Mouse (Mus musculus): ENCODE data around the gene Pappa.
A peak's percentile ranks its signal among the peaks of the same experiment; 100 is the strongest.

The Pappa gene

DNA sequence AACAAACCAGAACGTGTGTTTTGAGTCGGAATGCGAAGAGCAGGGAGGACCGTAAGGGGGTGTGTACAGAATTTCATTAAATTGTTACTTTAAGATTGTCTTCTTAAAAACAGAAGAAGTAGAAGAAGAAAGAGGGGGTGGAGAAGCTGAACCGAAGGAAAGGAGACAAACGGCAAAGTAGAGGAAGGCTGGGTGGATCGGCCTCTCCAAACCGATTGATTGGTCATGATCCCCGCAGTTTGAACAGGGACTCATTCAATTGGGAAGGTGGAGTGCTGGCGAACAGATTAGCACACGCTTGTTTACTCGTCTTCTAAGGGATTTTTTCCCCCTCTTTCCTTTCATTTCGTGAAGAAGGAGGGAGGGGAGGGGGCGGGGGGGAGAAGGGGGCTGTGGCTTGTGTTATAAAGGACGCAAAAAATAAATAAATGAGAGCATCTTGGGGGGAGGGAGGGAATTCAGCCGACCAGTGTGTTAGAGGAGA is at the start of gene Pappa:
Gene Pappa, plus strand, starts transcription at position 434 of the 484 bp plus-strand sequence.
- no peak for DNase-seq (ENCODE audit: low spot score in 2 of 2)

DNA sequence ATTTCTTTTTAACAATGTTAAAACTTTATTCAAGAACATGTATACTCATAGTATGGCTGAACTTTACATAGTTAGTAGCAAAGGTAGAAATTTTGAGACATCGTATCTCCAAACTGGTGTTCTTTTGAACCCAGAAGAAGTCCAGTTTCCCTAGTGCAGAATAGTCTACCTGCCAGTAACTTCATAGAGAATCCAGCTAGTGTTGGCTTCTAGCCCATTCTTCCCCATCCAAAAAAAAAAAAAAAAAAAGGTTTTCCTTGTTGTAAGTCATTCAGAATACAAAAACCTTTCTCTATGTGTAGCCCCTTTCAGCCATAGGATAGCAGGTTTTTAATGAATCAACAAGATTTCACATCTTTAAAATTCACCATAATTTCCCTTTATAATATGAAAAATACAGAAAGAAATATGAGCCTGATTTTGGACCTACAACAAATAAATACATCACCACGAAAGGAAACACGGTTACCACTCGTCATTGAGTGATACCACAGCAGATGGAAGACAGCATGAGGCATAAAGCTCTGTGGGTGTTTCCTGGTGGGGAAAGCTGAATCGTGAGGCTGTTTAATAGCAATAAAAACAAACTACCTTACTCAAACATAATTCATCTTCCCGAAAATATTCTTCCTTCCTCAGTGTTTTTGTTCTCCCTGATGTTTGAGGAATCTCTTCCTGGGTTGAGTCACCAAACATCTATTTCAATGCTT is 45.9 kb upstream of the Pappa start:
- no peak for DNase-seq (ENCODE audit: low spot score in 2 of 2)

DNA sequence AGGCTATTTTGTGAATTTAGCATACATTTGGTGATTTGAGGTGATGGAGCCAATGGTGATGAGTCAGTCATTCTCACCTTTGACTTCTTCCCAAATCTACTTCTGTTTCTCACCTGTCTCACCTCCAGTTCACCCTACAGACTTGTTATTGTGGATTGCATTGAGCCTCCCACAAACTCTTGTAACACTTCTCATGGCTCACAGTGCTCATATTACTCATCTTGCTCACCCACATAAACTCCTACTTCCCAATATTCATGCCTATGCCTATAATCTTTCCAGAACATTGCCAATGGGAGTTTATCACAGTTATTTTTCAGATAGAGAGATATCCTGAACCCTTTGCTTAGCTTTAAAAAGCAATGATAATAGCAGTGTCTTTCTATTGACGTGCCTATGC is 37.1 kb upstream of the Pappa start:
- DNase-seq (ENCODE audit: low spot score in 2 of 2): no peak

DNA sequence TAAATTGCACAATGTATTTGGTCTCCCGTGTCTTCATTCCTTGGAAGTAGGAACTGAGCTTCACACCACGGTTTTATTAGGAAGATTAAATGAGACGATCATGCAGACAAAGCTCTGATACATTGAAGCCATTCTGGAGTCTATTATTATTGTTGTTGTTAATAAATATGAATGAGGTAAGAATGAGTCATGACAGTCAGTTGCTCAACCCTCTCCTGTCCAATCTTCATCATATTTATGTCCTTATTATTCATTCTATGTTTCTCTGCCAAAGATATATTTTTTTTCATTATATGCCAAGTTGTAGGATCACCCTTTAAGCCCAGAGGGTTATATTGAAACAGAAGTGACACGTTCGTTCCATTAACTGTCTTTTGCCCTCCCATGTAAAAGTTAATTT is 36.4 kb upstream of the Pappa start:
- no peak for DNase-seq (ENCODE audit: low spot score in 2 of 2)

DNA sequence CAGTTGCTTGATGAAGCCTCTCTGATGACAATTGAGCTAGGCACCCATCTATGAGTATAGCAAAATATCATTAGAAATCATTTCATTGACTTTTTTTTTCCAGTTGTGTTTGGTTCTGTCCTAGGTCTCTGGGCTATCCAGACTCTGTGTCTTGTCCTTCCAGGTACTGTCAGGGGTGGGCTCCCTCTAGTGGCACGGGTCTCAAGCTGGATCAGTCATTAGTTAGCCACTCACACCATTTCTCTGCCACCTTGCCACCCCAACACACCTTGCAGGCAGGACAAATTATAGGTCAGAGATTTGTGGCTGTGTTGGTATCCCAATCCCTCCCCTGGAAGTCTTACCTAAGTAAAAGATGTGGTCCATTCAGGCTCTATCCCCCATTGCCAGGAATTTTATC is 31.8 kb upstream of the Pappa start:
- DNase-seq (ENCODE audit: low spot score in 2 of 2): no peak

DNA sequence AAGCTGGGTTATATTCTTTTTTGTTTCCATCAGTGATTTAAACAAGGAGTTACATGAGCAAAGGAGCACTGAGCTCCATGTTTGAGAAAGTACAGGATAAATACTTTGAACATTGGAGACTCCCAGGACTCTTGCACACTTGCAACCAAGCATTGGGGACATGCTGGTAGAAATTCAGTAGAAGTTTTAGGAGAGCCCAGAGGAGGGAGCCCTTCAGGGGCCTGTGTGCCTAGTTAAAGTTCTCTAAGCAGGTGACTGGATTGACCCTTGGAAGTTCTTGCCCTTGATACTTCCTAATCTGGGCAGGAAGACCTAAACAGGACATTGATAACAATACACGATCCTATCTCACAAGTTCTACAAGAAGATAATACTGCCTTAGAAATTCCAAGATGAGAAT is 3.6 kb upstream of the Pappa start:
- no peak for DNase-seq (ENCODE audit: low spot score in 2 of 2)

DNA sequence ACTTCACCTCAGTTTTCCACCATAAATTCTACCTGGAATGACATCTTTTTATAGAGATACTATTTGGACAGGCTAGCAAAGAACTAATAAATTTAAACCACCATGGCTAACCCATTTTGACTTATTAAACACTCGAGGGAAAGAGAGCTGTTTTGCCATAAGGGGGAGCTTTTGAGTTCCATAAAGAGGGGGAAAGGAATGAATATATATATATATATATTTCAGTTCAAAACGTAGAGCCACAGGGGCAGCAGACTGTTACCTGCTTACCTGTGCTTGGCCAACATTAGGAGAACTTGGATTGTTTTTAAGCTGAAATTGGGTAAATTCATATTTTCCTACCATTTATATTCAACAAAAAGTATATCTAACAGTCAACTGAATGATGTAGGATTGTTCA is 1.1 kb upstream of the Pappa start:
- DNase-seq (ENCODE audit: low spot score in 2 of 2): no peak

DNA sequence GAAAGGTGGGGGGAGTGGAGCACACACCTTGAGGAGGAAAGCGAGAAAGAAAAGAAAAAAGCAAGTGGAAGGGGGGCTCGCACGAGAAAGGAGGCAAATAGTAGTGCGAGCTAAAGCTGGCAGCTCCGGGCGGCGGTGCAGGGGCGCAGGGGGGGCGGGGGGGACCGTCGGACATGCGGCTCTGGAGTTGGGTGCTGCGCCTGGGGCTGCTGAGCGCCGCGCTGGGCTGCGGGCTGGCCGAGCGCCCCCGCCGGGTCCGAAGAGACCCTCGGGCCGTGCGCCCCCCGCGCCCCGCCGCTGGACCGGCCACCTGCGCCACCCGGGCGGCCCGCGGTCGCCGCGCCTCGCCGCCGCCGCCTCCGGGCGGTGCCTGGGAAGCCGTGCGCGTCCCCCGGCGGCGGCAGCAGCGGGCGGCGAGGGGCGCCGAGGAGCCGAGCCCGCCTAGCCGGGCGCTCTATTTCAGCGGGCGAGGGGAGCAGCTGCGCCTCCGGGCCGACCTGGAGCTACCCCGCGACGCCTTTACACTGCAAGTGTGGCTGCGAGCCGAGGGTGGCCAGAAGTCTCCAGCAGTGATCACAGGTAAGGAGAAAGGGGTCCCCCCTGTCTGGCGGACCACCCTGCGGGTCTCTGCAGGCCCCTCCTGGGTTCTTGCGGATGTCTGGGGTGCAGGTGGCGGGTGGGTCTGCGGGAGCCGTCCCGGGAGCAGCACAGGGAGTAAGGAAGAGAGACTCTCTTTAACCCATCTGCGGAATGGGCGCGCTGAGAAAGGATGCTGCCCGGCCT is 586 bp downstream of the Pappa start:
- DNase-seq (ENCODE audit: low spot score in 2 of 2): no peak

DNA sequence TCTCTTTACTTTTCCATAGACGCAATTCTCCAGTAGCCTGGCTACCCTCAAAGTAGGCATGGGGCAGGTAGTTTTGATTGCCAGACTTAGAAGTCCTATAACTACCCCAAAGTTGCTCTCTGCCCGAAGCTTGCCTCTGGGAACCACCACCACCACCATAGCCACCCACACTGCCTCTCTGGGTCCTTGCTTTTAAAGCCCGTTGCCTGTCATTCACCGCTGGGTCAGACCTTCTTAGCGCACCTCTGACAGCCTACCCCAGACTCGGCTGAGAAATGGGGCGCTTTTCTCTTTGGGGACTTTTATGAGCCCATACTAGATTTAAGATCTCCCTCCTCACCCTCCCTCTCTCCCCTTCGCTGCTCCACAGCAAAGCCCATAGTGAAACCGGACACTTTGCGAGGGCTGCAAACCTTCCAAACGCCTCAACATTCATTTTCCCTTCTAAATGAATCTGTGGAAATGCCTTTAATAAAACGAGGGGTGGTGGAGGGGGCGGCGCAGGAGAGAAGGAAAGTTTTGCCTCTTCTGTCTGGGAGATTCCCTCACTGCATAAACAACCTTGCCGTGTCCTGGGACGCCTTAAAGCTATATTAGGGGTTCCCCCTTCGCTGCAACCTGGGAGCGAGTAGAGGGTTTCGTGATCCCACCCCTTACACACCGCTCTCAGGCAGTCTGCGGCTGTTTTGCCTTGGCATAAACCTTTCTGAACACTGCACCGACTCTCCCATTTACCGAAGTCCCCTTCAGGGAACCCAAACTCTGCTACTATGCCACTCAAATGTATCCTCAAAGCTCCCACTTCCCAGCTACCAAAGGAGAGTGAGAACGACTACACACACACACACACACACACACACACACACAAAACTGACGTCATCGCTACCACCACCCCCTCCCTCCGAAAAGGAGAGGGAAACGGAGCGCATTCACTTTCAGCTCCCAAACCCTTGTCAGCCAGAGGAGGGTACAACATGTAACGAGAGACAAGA is 1.7 kb downstream of the Pappa start:
- peak in 1 of 2 experiments; percentile 5 for DNase-seq (ENCODE audit: low spot score in 2 of 2)

DNA sequence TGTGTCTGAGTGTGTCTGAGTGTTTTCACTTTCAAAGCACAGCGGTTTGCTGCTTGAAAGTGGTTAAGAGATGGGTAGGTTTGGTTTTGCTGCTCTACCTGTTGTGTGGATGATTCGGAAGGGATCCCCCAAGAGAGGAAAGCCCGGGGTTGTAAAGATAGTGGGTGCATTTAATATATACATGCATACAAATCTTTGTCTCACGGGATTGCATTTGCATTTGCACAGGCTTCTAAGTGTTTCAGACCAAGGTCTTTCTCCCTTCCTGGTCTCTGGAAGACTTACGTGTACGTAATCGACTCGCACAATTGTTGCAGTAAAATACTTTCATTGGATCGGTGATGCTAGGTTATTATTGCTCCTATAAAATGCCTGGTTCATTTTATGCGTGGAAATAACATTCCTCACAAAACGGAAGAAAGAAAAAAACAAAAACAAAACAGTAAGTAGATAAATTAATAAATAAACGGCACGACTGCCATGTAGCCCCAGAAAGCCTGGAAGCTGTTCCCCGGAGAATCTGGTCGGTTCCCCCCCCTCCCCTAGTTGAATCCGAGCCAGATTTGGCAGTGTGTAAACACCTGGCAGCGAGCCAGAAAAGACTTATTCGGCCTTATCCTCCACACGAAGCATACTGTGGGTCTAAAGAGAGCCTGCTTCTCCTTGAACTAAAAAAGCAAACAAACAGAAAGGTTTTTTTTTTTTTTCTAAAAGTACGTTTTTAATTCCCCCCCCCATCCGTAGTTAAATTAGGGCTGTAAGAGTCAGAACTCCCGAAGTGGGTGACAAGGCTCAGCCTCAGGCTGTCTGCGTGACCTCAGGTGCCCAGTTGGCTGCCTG is 2.7 kb downstream of the Pappa start:
- no peak for DNase-seq (ENCODE audit: low spot score in 2 of 2)

DNA sequence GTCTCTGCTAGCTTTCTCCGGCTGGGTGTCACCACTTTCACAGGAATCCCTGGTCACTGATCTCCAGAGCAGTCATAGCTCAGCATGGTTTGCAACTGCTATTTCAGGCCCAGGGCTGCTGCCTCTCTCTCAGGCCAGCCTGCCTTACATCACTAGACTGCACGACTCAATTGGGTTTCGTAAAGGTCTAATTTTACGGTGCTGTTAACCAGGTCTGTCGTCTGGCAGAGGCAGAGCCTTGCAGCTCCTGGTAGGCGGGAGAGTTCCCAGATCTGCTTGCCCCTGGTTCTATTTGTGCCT is 3.3 kb downstream of the Pappa start:
- DNase-seq (ENCODE audit: low spot score in 2 of 2): no peak

DNA sequence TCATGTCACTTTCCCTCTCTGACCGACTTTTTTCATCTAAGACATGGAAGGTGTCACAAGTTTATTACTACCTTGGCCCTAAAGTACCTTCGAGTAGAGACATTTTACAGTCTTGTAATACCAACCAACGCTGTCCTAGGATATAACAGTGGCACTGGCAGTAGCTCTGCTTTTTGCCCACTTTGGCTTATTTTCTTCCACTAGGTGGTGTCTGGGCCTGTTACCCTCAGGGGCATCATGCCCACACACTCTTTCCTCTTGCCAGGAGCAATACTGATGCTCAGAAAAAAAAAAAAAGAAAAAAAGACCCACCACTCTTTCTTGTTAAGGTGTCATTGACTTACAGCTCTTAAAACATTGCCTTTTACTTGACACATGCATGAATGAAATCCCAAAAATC is 8.7 kb downstream of the Pappa start:
- no peak for DNase-seq (ENCODE audit: low spot score in 2 of 2)

DNA sequence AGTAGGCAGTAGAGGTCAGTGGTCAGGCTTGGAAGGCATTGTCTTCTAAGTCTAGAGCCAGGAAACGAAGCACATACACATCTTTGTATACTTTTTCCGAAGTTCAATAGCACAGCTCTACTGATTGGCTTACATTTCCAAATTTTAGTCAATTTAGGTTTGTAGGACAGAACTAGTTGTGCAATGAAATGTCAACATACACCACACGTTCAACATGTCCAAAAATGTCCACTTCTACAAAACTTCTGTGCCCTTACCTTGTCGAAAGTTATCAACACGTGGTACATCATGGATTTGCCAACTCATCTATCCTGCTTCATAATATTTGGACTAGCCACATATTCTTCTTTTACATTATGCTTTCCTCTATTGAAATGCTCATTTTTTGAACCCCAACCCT is 10.4 kb downstream of the Pappa start:
- no peak for DNase-seq (ENCODE audit: low spot score in 2 of 2)

DNA sequence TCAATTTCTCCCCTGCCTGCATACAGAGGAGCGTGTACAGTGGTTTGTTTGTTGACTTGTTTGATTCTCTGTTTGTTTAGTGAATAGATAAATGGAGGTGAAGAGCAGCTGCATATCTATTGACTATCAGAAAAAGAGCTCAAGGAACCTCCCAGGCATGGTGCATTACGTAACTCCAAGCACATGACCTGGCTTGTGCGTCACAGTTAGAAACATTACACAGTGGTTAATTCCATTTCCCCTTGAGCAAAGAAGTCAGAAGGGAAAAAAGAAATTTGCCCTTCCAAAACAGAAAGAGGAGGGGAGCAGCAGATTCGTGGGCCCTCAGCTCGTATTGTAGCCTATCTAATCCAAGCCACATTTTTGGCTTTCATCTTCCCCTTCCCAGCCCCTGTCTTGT is 11.1 kb downstream of the Pappa start:
- DNase-seq (ENCODE audit: low spot score in 2 of 2): no peak

DNA sequence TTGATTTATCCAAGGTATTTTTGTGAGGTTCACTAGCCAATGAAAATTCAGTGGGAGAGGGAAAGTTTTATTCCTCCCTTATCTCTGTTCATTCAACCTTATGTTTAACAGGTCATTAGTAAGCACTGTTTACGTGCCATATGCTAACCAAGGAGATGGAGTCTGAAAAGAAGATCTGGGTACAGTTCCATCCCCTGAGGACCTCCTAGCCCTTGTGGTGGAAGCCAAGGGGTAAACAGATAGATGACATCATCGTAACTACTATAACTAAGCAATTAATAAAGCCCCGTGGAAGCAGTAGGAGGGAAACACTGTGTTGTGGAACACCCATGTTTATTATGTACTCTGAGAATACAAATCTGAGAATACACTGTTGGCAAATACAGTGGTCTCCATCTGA is 12.6 kb downstream of the Pappa start:
- no peak for DNase-seq (ENCODE audit: low spot score in 2 of 2)

DNA sequence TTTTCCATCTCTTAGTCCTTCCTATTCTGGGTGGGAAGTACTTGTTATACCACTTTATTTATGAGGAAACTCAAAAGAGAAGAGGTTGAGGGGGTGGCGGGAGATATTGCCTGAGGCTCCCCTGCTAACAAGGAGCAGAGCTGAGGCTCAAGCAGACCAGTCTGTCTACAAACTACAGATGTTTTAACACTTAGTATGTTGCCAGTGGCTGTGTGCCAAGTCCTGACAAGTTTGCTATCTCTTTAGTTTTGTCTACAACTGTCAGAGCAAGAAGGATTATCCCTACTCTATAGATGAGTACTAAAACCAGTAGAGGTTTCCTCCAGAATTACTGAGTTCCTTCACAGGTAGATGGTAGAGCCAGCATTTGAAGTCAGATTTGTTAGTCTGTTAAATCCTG is 23.0 kb downstream of the Pappa start:
- no peak for DNase-seq (ENCODE audit: low spot score in 2 of 2)

DNA sequence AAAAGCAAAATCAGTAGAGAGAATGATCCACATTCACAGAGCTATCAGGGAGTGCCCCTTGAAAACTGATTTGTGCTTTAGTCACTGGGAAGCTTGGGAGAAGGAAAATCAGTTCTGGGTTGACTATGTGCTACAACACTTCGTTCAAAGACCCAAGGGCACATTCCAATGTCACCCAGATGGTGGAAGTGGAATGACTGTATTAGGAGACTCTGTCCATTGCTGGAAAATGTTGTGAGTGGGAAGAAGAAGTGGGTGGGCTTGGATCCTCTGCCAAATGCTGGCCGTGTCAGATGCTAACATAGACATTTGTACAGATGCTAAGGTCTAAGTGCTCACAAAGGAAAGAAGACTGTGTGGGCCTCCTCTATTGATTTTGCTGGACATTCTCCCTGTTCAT is 29.6 kb downstream of the Pappa start:
- no peak for DNase-seq (ENCODE audit: low spot score in 2 of 2)

DNA sequence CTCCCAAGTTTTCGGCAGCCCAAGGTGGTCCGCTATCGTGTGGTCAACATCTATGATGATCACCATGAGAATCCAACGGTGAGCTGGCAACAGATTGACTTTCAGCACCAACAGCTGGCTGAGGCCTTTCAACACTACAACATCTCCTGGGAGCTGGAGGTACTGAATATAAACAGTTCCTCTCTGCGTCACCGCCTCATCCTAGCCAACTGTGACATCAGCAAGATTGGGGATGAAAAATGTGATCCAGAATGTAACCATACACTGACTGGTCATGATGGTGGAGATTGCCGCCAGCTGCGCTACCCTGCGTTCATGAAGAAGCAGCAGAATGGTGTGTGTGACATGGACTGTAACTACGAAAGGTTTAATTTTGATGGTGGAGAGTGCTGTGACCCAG is 32.3 kb downstream of the Pappa start:
- no peak for DNase-seq (ENCODE audit: low spot score in 2 of 2)

DNA sequence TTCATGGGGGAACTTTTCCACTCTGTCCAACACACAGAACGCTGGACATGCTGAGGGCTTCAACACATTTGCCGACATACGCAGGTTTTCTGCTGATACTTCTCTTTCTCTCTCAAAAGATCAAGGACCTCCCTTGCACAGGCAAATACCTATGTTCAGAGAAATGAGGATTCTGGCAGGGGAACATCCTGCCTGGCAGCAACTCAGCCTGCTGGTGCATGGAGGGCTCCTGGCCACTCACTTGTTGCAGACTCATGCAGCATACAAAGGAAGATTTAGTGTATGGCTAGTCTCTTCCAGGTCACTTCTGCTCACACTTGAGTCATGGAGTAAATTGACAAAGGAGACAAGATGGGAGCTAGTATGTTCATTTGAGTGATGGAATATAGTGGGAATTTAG is 34.7 kb downstream of the Pappa start:
- DNase-seq (ENCODE audit: low spot score in 2 of 2): no peak

DNA sequence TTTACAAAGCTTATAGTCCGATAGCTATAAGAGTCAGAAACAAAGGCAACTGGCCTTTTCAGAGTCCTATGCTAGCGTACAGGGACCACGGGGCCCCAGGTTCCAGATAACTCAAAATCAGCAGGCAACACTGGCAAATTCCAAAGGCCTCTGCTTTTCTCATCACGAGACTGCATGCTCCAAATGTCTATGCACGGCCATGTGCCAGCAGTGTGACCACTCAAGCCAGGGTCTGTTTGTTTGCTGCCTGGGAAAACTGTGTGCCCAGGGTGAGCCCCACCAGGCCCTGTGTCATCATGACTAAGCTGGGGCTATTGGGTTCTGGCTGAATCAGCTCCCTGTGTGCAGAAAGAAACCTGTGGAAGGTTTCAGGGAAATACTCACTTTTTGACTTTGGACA is 35.5 kb downstream of the Pappa start:
- no peak for DNase-seq (ENCODE audit: low spot score in 2 of 2)

DNA sequence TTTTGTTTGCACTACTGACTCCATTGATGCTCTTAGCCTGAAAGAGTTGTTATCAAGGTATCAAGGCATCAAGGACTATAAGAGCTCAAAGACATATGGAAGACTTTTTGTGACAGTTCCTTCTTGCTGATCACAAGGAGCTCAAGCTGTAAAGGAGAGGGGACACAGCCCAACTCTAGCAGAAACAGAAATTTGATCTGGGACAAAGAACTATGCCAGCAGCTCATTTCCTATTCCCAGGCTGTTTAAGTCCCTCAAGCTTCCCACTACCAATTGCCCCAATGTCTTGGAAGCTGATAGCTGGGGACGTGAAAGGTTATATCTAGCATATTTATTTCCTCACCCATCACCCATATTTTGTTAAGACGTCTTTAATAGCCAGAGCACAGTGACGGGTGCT is 39.7 kb downstream of the Pappa start:
- DNase-seq (ENCODE audit: low spot score in 2 of 2): no peak

Data from frontal cortex, postnatal 14 days (tissue).